Mouse (Mus musculus) A20 (cell line): Measurements from ENCODE around the gene Arid5b.
A peak's percentile ranks its signal among the peaks of the same experiment; 100 is the strongest.

Experiments
- DNase-seq: peaks from one replicate; pipeline ENCODE4 v3.0.0-alpha.2; 2011; ENCODE audit warnings: low read depth, low spot score

Gene Arid5b

DNA sequence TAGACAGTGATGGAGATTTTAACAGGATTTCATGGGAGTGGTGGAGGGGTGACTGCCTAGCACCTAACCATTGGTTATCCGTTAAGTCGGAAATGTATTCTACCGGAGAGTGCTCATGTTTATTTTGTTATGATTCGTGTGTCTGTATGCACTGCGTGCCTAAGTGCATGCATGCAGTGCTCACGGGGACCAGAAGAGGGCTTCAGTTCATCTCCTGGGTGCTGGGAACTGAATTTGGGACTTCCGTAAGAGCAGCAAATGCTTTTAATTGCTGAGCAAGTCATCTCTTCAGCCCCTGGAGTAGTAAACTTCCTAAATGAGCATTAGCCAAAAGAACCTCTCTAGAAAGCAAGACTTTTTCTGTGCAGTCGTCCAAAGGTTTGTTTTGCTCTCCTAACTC lies 226.2 kb downstream of the Arid5b start:
- peak; percentile 30 for DNase-seq

DNA sequence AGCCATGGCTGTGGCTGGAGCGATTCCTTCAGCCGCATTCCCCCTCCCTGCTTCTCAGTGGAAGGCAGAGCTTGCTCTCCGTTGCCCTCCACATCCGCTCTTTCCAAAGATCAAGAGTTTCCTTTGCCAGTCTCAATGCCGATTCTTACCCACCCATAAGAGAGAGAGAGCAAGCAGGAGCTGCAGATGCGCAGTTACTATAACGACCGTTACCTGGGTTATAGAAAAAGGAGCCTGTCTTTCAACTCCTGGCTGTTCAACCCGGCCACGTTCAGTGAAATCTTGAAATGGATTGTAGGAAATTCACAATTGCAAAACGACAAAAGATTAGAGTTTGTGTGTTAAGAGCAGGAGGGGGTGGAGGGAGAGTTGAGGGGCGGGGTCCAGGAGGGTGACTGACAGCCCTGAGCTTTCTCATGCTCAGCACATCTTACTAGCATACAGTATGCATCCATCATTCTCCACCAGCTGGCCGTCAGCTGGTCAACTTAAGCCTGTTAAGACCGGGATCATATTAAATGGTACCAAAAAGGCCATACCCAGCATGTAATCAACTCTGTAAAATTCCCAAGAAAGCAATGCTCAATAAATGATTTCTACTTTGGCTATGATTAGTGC lies 227.1 kb downstream of the Arid5b start:
- no peak for DNase-seq

DNA sequence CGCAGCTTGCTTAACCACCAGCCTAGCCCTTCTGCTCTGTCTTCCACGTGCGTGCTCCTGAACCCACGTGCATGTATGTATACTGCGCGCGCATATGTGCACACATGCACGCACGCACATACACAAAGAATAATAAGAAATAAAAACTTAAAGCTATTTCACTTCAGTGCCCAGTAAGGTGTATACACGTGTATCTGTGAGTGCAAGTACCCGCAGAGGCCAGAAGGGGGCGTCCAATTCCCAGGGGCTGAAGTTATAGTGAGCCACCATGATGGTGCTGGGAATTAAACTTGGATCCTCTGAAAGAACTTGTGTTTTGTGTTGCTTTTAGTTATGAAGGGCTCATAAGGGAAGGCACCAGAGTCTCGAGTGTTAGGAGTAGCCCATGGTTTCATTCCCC lies 227.7 kb downstream of the Arid5b start:
- DNase-seq: no peak

DNA sequence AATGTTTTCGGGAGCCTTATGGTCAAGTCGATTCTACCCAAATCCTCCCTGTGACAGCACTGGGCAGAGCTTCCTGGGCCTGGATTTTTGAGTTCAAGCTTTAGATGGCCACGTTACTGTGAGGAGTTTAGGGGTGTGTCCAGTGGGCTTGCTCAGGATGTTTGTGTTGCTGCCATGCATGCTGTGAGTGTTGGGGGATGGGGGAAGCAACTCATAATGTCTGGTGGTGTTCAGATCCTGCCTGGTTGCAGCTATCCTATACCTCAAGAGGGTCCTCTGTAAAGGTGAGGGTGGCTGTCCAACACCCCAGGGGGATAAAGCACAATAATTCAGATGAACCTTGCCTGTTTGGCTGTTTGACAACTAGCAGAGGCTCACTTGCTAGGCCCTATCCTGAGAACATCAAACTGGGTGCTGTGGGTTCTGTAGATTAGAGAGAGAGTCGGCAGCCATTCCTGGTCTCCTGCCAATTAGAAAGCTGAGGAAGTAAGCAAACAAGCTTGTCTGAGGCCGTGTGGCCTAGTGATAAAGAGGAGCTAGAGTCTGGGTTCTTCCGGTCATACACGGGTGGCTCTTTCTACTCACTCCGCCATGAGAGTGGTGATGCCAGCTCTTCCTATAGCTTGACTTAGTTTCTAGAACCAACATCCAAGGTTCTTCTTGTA lies 229.8 kb downstream of the Arid5b start:
- no peak for DNase-seq

- DNase-seq: no peak
Measured at GRCm38 (mm10) chr10:68044864-68045263, 233.7 kb downstream of the Arid5b start.

GRCm38 (mm10) chr10:68043973-68044372 lies 234.6 kb downstream of the Arid5b start:
- DNase-seq: no peak
